Mouse (Mus musculus) T-helper 17 cell (primary cell): ENCODE measurements around the gene Dgcr8.

ENCODE experiments used
- in situ Hi-C, 2 experiments: fragments of 300-600 bp; cut with MboI, MseI; formaldehyde crosslinking; loops; 1 replicate in 1 of 2; 2 replicates in 1 of 2; pipeline ENCODE4 v1.15.1; 2025; ENCODE audit warnings: high pct_unique_total_duplicates in 2 of 2

Dgcr8 gene

GRCm38 (mm10) chr16:18250828-18251790, 37.9 kb downstream of the Dgcr8 start:
- in situ Hi-C loops = loop anchor here in 1 of 2 experiments (5.0 kb wide), 1 partner anchor 561 kb away; the partner anchor contains the start of genes Cdc45 and Ufd1

GRCm38 (mm10) chr16:18250231-18250630, 38.8 kb downstream of the Dgcr8 start:
- in situ Hi-C loops = loop anchor here in 1 of 2 experiments (5.0 kb wide), 1 partner anchor 562 kb away; the partner anchor contains the start of genes Cdc45 and Ufd1

- in situ Hi-C loops = no loop called here
Measured at GRCm38 (mm10) chr16:18249364-18249967, 39.6 kb downstream of the Dgcr8 start.

- in situ Hi-C loops = no loop called here
Measured at GRCm38 (mm10) chr16:18248433-18249363, 40.3 kb downstream of the Dgcr8 start, which contains the start of the genes Trmt2a and Ranbp1. Gene Trmt2a (plus strand): TSS chr16:18248679. Gene Ranbp1 (minus strand): TSS chr16:18248732.

GRCm38 (mm10) chr16:18247521-18248399, 41.3 kb downstream of the Dgcr8 start:
- in situ Hi-C loops = no loop called here

- in situ Hi-C loops = no loop called here
Measured at GRCm38 (mm10) chr16:18241581-18241980, 47.5 kb downstream of the Dgcr8 start.

GRCm38 (mm10) chr16:18236676-18237501, 52.2 kb downstream of the Dgcr8 start:
- in situ Hi-C loops = no loop called here

GRCm38 (mm10) chr16:18235389-18236065, 53.5 kb downstream of the Dgcr8 start:
- in situ Hi-C loops = no loop called here

- in situ Hi-C loops = no loop called here
Measured at GRCm38 (mm10) chr16:18234671-18235388, 54.2 kb downstream of the Dgcr8 start, which contains the start of gene Zdhhc8. Gene Zdhhc8 (minus strand): TSS chr16:18235136.

GRCm38 (mm10) chr16:18233919-18234670, 55.0 kb downstream of the Dgcr8 start:
- in situ Hi-C loops = no loop called here

- in situ Hi-C loops = no loop called here
Measured at GRCm38 (mm10) chr16:18233451-18233850, 55.6 kb downstream of the Dgcr8 start.

- in situ Hi-C loops = no loop called here
Measured at GRCm38 (mm10) chr16:18231451-18231850, 57.6 kb downstream of the Dgcr8 start.

- in situ Hi-C loops = no loop called here
Measured at GRCm38 (mm10) chr16:18231047-18231446, 58.0 kb downstream of the Dgcr8 start.

- in situ Hi-C loops = no loop called here
Measured at GRCm38 (mm10) chr16:18230617-18231016, 58.4 kb downstream of the Dgcr8 start.

GRCm38 (mm10) chr16:18229622-18230021, 59.4 kb downstream of the Dgcr8 start:
- in situ Hi-C loops = no loop called here

- in situ Hi-C loops = no loop called here
Measured at GRCm38 (mm10) chr16:18228856-18229255, 60.2 kb downstream of the Dgcr8 start.

GRCm38 (mm10) chr16:18227897-18228422, 61.1 kb downstream of the Dgcr8 start:
- in situ Hi-C loops = no loop called here
